35 mouse cellular contexts compared by ENCODE assay signal in genomic region chr15:57097309-57097708, GRCm38 (mm10).
"Had no signal": no experiment of that assay in that cellular context is flagged by ENCODE, and none has a peak within 500 bp of the region (broad histone marks: within the 10 kb centered on the region; RNA-seq: fewer than 3 reads in every experiment).

No protein-coding gene starts in this region.

- H3K9me3 ChIP-seq: heart, embryonic 10.5 days; heart, embryonic 12.5 days; heart, embryonic 13.5 days; heart, embryonic 15.5 days; hindbrain, embryonic 10.5 days; hindbrain, embryonic 12.5 days; hindbrain, embryonic 13.5 days; hindbrain, embryonic 15.5 days; intestine, embryonic 15.5 days; kidney, embryonic 15.5 days had no signal

- H3K4me2 ChIP-seq: heart, embryonic 11.5 days; heart, embryonic 12.5 days; heart, embryonic 13.5 days; heart, embryonic 15.5 days; hindbrain, embryonic 12.5 days; hindbrain, embryonic 13.5 days; hindbrain, embryonic 14.5 days; hindbrain, embryonic 15.5 days; intestine, embryonic 15.5 days; kidney, embryonic 15.5 days had no signal

- H3K27ac ChIP-seq: heart, embryonic 10.5 days; heart, embryonic 13.5 days; heart, embryonic 15.5 days; hindbrain, embryonic 10.5 days; hindbrain, embryonic 12.5 days; hindbrain, embryonic 13.5 days; hindbrain, embryonic 14.5 days; hindbrain, embryonic 15.5 days; hindbrain, postnatal 0 days; intestine, embryonic 15.5 days; kidney, embryonic 15.5 days; kidney, postnatal 0 days; layer of hippocampus, adult 2 months had no signal

- H3K4me1 ChIP-seq: heart, embryonic 10.5 days; heart, embryonic 12.5 days; heart, embryonic 13.5 days; heart, embryonic 15.5 days; hindbrain, embryonic 10.5 days; hindbrain, embryonic 12.5 days; hindbrain, embryonic 13.5 days; hindbrain, embryonic 15.5 days; intestine, embryonic 15.5 days; kidney, embryonic 15.5 days had no signal

- H3K36me3 ChIP-seq: heart, embryonic 10.5 days; heart, embryonic 12.5 days; heart, embryonic 13.5 days; heart, embryonic 15.5 days; hindbrain, embryonic 10.5 days; hindbrain, embryonic 12.5 days; hindbrain, embryonic 13.5 days; hindbrain, embryonic 15.5 days; intestine, embryonic 15.5 days; kidney, embryonic 15.5 days had no signal

- DNase-seq: heart, postnatal 10 days; heart, postnatal 14 days; heart, postnatal 36 days; heart, postnatal 4 days; kidney, adult 11 months; kidney, adult 18-20 months; kidney, adult 2 months; kidney, adult 8-10 months; kidney, adult 9 months; kidney, postnatal 10 days; kidney, postnatal 14 days; kidney, postnatal 25 days; kidney, postnatal 36 days; kidney, postnatal 4 days; layer of hippocampus, adult 9-11 months; layer of hippocampus, postnatal 36 days had no signal

- ATAC-seq: hindbrain, embryonic 16.5 days; hindbrain, postnatal 0 days; inflammation-experienced regulatory T-cells, adult 6 months; intestine, embryonic 15.5 days; intestine, embryonic 16.5 days; intestine, postnatal 0 days had no signal

- H3K4me3 ChIP-seq: heart, embryonic 10.5 days; heart, embryonic 12.5 days; heart, embryonic 13.5 days; heart, embryonic 15.5 days; hindbrain, embryonic 10.5 days; hindbrain, embryonic 12.5 days; hindbrain, embryonic 13.5 days; hindbrain, embryonic 15.5 days; intestine, embryonic 15.5 days; kidney, embryonic 15.5 days; layer of hippocampus, adult 2 months had no signal

- H3K27me3 ChIP-seq: heart, embryonic 12.5 days; heart, embryonic 13.5 days; heart, embryonic 15.5 days; hindbrain, embryonic 12.5 days; hindbrain, embryonic 13.5 days; hindbrain, embryonic 15.5 days; intestine, embryonic 15.5 days; kidney, embryonic 15.5 days had no signal

- H3K9ac ChIP-seq: heart, embryonic 12.5 days; heart, embryonic 13.5 days; heart, embryonic 15.5 days; hindbrain, embryonic 12.5 days; hindbrain, embryonic 13.5 days; hindbrain, embryonic 14.5 days; hindbrain, embryonic 15.5 days; intestine, embryonic 15.5 days; kidney, embryonic 15.5 days had no signal
